Mouse (Mus musculus) C2C12 (cell line): ENCODE measurements at regions not wholly inside any gene's neighbourhood (a gene's known extent, or its start where the extent isn't known, plus 50 kb on each side); places are given as distances from the start of the nearest gene placed in this dataset.

Experiments used
- CEBPB ChIP-seq: IDR thresholded peaks from one replicate; pipeline ENCODE4 v1.6.1; 2011; ENCODE audit warnings: low read depth, mild to moderate bottlenecking, control low read depth, moderate library complexity
- CTCF ChIP-seq: IDR thresholded peaks from one replicate; pipeline ENCODE4 v1.5.1; 2011; ENCODE audit not compliant: control insufficient read depth, insufficient read depth, insufficient read length
- FOSL1 ChIP-seq: IDR thresholded peaks from one replicate; pipeline ENCODE4 v1.8.0; 2011; ENCODE audit warnings: mild to moderate bottlenecking, low read length; ENCODE audit not compliant: poor library complexity, insufficient read depth, severe bottlenecking
- MAX ChIP-seq: IDR thresholded peaks from one replicate; pipeline ENCODE4 v1.6.1; 2011; ENCODE audit warnings: mild to moderate bottlenecking, control low read depth
- MYOD1 ChIP-seq: IDR thresholded peaks from one replicate; pipeline ENCODE4 v1.6.1; 2011; ENCODE audit warnings: low read depth; ENCODE audit not compliant: control insufficient read depth, insufficient read length
- MYOG ChIP-seq: IDR thresholded peaks from one replicate; pipeline ENCODE4 v1.6.1; 2011; ENCODE audit not compliant: control insufficient read depth, insufficient read length; ENCODE audit errors: extremely low read depth
- USF1 ChIP-seq: IDR thresholded peaks from one replicate; pipeline ENCODE4 v1.6.1; 2011; ENCODE audit warnings: low read depth, mild to moderate bottlenecking, control low read depth, moderate library complexity

GRCm38 (mm10) chr9:67156590-67157259, 107.5 kb upstream of the Tpm1 start:
- TF ChIP-seq MYOD1, result no peak
- peak; percentile 63 for TF ChIP-seq CTCF
- TF ChIP-seq MAX, result no peak
- no peak for TF ChIP-seq USF1
- TF ChIP-seq CEBPB, result no peak
- no peak for TF ChIP-seq MYOG
- TF ChIP-seq FOSL1, result no peak
